Mouse (Mus musculus): ENCODE measurements around the gene Zfp341. TPM values are rescaled to one million over a fixed set of nuclear protein-coding genes. Genes with fewer than 3 reads are reported as not detected.

Zfp341 gene
- polyA plus RNA-seq, 1 experiment from 2014 or later, result 1.1 TPM

GRCm38 (mm10) chr2:154572996-154573395 is 40.1 kb upstream of the Zfp341 start:
- no peak for DNase-seq (ENCODE audit: low spot score)
- H3K4me3 ChIP-seq, result no peak overlapping the region
- WGBS, result 89% methylated on average over 3 of the region's 3 CpGs
- no peaks in the 10 kb centered on the region for H3K27me3 ChIP-seq (replicated peaks; ENCODE audit: low read depth, poor library complexity, severe bottlenecking)
- H3K9me3 ChIP-seq, result no peaks in the 10 kb centered on the region
- no peaks in the 10 kb centered on the region for H3K36me3 ChIP-seq (replicated peaks)
- no peak overlapping the region for H3K27ac ChIP-seq (replicated peaks)
- H3K4me1 ChIP-seq, result peaks cover 44% of the 10 kb centered on the region

- 55% methylated on average over 7 of the region's 7 CpGs for WGBS
- H3K4me1 ChIP-seq, result peaks cover 31% of the 10 kb centered on the region
- H3K27me3 ChIP-seq (replicated peaks; ENCODE audit: low read depth, poor library complexity, severe bottlenecking), result no peaks in the 10 kb centered on the region
- H3K4me3 ChIP-seq, result no peak overlapping the region
- H3K36me3 ChIP-seq (replicated peaks), result no peaks in the 10 kb centered on the region
- no peak for DNase-seq (ENCODE audit: low spot score)
- no peak overlapping the region for H3K27ac ChIP-seq (replicated peaks)
- H3K9me3 ChIP-seq, result no peaks in the 10 kb centered on the region
Measured at GRCm38 (mm10) chr2:154574271-154574670, 38.8 kb upstream of the Zfp341 start.

GRCm38 (mm10) chr2:154576876-154577743 is 36.0 kb upstream of the Zfp341 start:
- H3K27ac ChIP-seq (replicated peaks), result peak overlapping the region; percentile 57
- 41% methylated on average over 12 of the region's 12 CpGs for WGBS
- no peaks in the 10 kb centered on the region for H3K36me3 ChIP-seq (replicated peaks)
- no peak overlapping the region for H3K4me3 ChIP-seq
- peaks cover 21% of the 10 kb centered on the region for H3K4me1 ChIP-seq
- no peaks in the 10 kb centered on the region for H3K27me3 ChIP-seq (replicated peaks; ENCODE audit: low read depth, poor library complexity, severe bottlenecking)
- no peaks in the 10 kb centered on the region for H3K9me3 ChIP-seq
- peak; percentile 32 for DNase-seq (ENCODE audit: low spot score)

DNA sequence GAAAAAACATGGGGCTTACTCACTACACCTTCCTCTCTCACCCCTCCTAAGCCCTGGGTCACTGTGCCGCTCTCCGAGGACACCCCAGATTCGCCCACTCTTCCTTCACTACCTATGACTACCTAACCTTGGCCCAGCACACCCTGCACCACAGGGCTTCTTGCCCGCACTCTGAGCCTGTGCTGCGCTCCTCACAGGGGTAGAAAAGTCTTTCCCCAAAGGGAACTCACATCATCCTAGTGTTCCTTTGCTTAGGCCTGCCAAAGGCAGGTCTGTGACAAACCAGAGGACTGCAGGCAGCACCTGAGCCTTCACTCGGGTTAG is 35.4 kb upstream of the Zfp341 start:
- 76% methylated on average over 6 of the region's 6 CpGs for WGBS
- Histone ChIP-seq H3K9me3 (no peaks in the 10 kb centered on the region), H3K36me3 (replicated peaks) (no peaks in the 10 kb centered on the region), H3K4me3 (no peak overlapping the region), H3K27ac (replicated peaks) (peak overlapping the region; percentile 57), H3K27me3 (replicated peaks; ENCODE audit: low read depth, poor library complexity, severe bottlenecking) (no peaks in the 10 kb centered on the region), H3K4me1 (peaks cover 21% of the 10 kb centered on the region)
- DNase-seq (ENCODE audit: low spot score), result no peak

- Histone ChIP-seq H3K4me3 (no peak overlapping the region), H3K36me3 (replicated peaks) (no peaks in the 10 kb centered on the region), H3K27me3 (replicated peaks; ENCODE audit: low read depth, poor library complexity, severe bottlenecking) (0 out of 2 replicates have a peak, but pooled peaks cover 5% of the 10 kb centered on the region), H3K4me1 (peaks cover 33% of the 10 kb centered on the region), H3K9me3 (no peaks in the 10 kb centered on the region), H3K27ac (replicated peaks) (0 out of 2 replicates have a peak overlapping the region, but pooled peaks have one; percentile 14)
- WGBS, result 85% methylated on average over 8 of the region's 8 CpGs
- no peak for DNase-seq (ENCODE audit: low spot score)
Measured at GRCm38 (mm10) chr2:154580586-154580985, 32.5 kb upstream of the Zfp341 start.

DNA sequence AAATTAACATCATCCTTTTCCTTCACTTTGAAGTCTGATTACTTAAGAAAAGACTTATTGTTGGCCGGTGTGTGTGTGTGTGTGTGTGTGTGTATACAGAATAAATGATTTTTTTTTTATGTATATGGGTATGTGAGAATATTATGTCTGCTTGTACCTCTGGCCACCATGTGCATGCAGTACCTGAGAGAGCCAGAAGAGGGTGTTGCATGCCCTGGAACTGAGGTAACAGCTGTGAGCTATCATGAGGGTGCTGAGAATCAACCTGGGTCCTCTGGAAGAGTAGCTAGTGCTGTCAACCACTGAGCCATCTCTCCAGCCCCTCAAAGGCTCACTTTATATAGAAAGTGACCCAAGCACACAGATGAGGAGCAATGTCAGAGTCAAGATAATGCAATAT is 31.7 kb upstream of the Zfp341 start:
- no peaks in the 10 kb centered on the region for H3K9me3 ChIP-seq
- 98% methylated on average over 1 of the region's 1 CpGs for WGBS
- H3K27ac ChIP-seq (replicated peaks), result no peak overlapping the region
- no peaks in the 10 kb centered on the region for H3K36me3 ChIP-seq (replicated peaks)
- peaks cover 33% of the 10 kb centered on the region for H3K4me1 ChIP-seq
- 0 out of 2 replicates have a peak, but pooled peaks cover 5% of the 10 kb centered on the region for H3K27me3 ChIP-seq (replicated peaks; ENCODE audit: low read depth, poor library complexity, severe bottlenecking)
- DNase-seq (ENCODE audit: low spot score), result no peak
- no peak overlapping the region for H3K4me3 ChIP-seq

DNA sequence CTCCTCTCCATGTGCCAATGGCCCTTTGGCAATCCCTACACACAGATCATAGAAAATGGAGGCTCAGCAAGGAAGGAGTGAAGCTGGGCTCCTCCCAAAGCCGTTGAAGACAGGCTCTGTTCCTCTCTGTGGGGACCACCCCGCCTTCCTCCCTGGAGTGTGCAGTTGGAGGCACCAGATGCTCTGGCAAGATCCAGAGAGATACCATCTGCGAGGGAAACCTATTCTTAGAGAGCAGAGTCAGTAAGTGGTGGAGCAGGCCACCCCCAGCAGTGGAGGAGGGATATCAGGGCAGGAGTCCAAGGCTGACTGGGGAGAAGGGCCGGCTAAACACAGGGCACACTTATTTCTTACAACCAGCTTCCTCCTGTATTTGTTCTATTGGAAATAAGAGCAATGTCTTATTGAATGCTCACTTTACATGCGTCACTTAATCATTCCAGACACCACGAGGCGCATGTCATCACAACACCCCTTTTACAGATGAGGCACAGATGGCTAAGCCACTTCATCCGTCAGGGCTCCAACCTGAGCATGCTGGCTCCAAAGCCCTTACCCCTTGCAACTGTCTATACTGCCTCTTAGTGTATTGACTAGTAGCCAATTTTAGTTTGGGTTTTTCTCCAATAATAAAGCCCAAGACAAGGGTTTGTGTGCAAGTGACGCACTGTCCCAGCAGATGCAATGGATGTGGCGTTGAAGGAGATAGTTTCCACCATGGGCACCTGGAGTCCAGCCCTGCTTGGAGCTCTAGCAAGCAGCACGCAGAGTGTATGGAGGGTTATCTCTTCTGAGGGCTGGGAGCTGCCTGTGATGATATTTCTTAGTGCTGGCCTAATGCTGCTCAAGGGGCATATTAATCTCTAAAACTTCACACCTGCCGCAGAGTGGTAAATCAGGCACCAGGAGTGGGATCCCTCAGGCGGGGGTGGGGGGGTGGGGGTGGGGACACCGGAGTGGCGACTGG is 28.9 kb upstream of the Zfp341 start:
- Histone ChIP-seq H3K27ac (replicated peaks) (peak overlapping the region; percentile 44; the same call in 1 of the 2 replicates), H3K9me3 (no peaks in the 10 kb centered on the region), H3K4me1 (peaks cover 18% of the 10 kb centered on the region), H3K4me3 (no peak overlapping the region), H3K27me3 (replicated peaks; ENCODE audit: low read depth, poor library complexity, severe bottlenecking) (0 out of 2 replicates have a peak, but pooled peaks cover 5% of the 10 kb centered on the region), H3K36me3 (replicated peaks) (peaks cover 3% of the 10 kb centered on the region)
- DNase-seq (ENCODE audit: low spot score), result no peak
- WGBS, result 74% methylated on average over 15 of the region's 15 CpGs

DNA sequence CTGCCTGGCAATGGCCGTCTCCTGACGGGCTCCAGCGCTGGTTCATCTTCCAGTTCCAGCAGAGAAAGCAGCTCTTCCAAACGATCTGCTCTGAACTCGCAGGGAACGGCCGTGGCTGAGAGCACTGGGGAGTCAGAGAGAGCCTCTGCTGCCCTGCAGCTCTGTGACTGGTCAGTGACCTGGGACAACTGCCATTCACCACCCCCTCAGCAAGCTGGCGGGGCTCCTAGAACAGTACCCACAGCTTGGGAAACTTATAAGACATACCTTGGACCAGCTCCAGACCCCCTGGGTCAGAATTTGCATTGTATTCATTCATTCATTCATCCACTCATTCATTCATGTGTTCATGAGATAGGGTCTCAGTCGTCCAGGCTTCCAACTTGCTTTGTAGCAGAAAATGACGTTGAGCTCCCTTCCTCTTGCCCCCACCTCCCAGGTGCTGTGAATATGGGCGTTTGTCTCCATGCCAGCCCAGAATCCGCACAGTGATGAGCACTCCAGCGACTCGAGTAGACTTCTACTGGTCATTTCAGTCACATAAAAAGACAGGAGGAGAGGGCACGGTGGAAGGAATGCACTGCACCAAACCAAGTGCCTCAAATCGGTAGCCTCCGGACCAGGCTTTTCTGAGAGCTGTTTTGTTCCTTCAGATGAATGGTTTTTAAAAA is 28.0 kb upstream of the Zfp341 start:
- 74% methylated on average over 17 of the region's 17 CpGs for WGBS

GRCm38 (mm10) chr2:154586405-154586804 is 26.7 kb upstream of the Zfp341 start:
- Histone ChIP-seq H3K4me3 (no peak overlapping the region), H3K9me3 (no peaks in the 10 kb centered on the region), H3K27me3 (replicated peaks; ENCODE audit: low read depth, poor library complexity, severe bottlenecking) (0 out of 2 replicates have a peak, but pooled peaks cover 5% of the 10 kb centered on the region), H3K4me1 (peaks cover 18% of the 10 kb centered on the region), H3K36me3 (replicated peaks) (peaks cover 3% of the 10 kb centered on the region), H3K27ac (replicated peaks) (no peak overlapping the region)
- 75% methylated on average over 5 of the region's 5 CpGs for WGBS
- DNase-seq (ENCODE audit: low spot score), result peak; percentile 50

More for the DNA sequence above, 28.0 kb upstream of the Zfp341 start:
- peaks cover 3% of the 10 kb centered on the region for H3K36me3 ChIP-seq (replicated peaks)
- no peaks in the 10 kb centered on the region for H3K9me3 ChIP-seq
- no peak for DNase-seq (ENCODE audit: low spot score)
- H3K4me3 ChIP-seq, result no peak overlapping the region
- 0 out of 2 replicates have a peak, but pooled peaks cover 5% of the 10 kb centered on the region for H3K27me3 ChIP-seq (replicated peaks; ENCODE audit: low read depth, poor library complexity, severe bottlenecking)
- peaks cover 18% of the 10 kb centered on the region for H3K4me1 ChIP-seq
- H3K27ac ChIP-seq (replicated peaks), result 0 out of 2 replicates have a peak overlapping the region, but pooled peaks have one; percentile 10

DNA sequence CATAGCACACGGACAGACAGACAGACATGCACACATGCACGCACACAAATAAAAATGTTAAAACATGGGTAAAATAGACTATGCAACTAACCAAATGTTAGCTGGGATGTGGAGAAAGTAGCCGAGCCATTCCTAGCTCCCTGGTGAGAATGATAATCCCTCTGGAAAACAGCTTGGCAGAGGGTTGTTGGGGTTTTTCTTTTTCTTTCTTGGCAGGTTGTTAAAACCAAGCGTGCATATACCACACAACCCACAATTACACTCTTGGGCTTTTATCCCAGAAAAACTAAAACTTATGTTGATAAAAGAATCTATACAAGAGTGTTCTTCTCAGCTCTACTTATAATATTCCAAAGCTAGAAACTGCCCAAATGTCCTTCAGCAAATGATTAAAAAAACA is 24.0 kb upstream of the Zfp341 start:
- WGBS, result 86% methylated on average over 4 of the region's 4 CpGs
- Histone ChIP-seq H3K9me3 (0 out of 2 replicates have a peak, but pooled peaks cover 2% of the 10 kb centered on the region), H3K36me3 (replicated peaks) (peaks cover 10% of the 10 kb centered on the region), H3K4me1 (peaks cover 14% of the 10 kb centered on the region), H3K4me3 (no peak overlapping the region), H3K27me3 (replicated peaks; ENCODE audit: low read depth, poor library complexity, severe bottlenecking) (0 out of 2 replicates have a peak, but pooled peaks cover 5% of the 10 kb centered on the region), H3K27ac (replicated peaks) (no peak overlapping the region)
- no peak for DNase-seq (ENCODE audit: low spot score)

- Histone ChIP-seq H3K4me3 (no peak overlapping the region), H3K4me1 (no peaks in the 10 kb centered on the region), H3K36me3 (replicated peaks) (peaks cover 10% of the 10 kb centered on the region), H3K27me3 (replicated peaks; ENCODE audit: low read depth, poor library complexity, severe bottlenecking) (no peaks in the 10 kb centered on the region), H3K27ac (replicated peaks) (no peak overlapping the region), H3K9me3 (0 out of 2 replicates have a peak, but pooled peaks cover 2% of the 10 kb centered on the region)
- 78% methylated on average over 3 of the region's 3 CpGs for WGBS
- DNase-seq (ENCODE audit: low spot score), result no peak
Measured at GRCm38 (mm10) chr2:154591239-154591638, 21.9 kb upstream of the Zfp341 start.

- WGBS, result 66% methylated on average over 3 of the region's 3 CpGs
- H3K27ac ChIP-seq (replicated peaks), result no peak overlapping the region
- no peaks in the 10 kb centered on the region for H3K4me1 ChIP-seq
- no peak for DNase-seq (ENCODE audit: low spot score)
- 0 out of 2 replicates have a peak, but pooled peaks cover 2% of the 10 kb centered on the region for H3K9me3 ChIP-seq
- no peaks in the 10 kb centered on the region for H3K27me3 ChIP-seq (replicated peaks; ENCODE audit: low read depth, poor library complexity, severe bottlenecking)
- H3K4me3 ChIP-seq, result no peak overlapping the region
- H3K36me3 ChIP-seq (replicated peaks), result peaks cover 7% of the 10 kb centered on the region; the same call in 1 of the 2 replicates
Measured at GRCm38 (mm10) chr2:154593025-154593424, 20.1 kb upstream of the Zfp341 start.

All from embryonic facial prominence, embryonic 10.5 days (tissue).